Mouse (Mus musculus): ENCODE measurements around the gene Pygm.

The Pygm gene

GRCm38 (mm10) chr19:6384128-6384527 lies at the start of gene Pygm:
Gene Pygm, plus strand, starts transcription at chr19:6384399.
- peak in 1 of 2 experiments; percentile 61 for DNase-seq

DNA sequence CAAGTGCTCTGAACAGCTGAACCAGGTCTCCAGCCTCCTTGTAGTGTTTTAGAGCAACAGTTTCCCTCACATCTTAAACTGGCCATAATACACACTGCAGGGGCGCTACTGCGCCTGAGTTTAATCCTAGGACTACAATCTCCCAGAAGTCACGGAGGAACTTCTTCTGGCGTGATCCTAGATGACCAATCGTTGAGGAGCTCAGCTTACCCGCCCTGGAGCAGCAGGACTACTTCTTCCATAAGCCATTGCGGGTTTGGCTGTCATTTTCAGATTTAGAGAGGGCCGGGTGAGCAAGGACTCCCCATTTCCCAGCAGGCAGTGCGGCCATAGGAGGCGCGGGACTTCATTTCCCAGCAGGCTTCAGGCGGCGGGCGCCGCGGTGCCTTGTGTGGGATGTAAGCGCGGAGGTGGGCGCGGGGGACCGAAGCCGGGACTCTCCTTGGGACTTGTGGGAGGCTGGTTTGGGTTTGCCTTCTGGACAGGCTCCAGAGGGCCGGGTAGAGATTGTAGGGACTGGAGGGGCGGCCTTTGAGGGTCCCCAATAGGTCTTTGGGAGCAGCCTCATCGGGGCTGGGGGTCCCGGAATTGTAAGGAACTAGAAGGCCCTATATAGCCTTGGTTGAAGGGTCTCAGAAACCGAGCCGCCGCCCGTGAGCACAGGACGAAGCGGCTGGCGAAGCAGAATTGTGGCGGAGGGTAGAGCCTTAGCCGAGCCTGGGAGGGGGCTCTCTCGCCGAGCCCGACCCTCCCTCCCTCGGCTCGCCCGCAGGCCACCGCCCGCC lies 49.3 kb upstream of the Pygm start, which contains the start of gene Men1:
TSS of gene Men1 (plus strand) at position 307 of the 785 bp plus-strand sequence.
- DNase-seq, result peak; percentile 93 to 95

- peak; percentile 52 to 61 for DNase-seq
These were observed 48.8 kb upstream of the Pygm start for GRCm38 (mm10) chr19:6335458-6335827.

GRCm38 (mm10) chr19:6336920-6337319 lies 47.3 kb upstream of the Pygm start:
- no peak for DNase-seq

- no peak for DNase-seq
These were observed 46.0 kb upstream of the Pygm start for GRCm38 (mm10) chr19:6338171-6338570.

DNA sequence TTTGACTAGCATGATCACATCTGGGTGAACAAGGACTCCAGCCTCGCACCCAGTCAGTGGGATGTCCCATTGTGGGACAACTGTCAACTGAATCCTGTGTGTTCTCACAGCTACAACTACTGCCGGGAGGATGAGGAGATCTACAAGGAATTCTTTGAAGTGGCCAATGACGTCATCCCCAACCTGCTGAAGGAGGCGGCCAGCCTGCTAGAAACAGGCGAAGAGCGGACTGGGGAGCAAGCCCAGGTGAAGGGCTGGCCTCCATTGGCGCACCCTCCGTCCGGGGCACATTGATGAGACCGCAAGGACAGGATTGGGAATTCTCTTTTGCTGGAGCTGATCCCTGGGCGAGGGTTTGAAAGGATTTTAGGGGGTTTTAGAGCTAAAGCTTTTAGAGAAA lies 45.5 kb upstream of the Pygm start:
- DNase-seq, result no peak

- DNase-seq, result no peak
These were observed 45.0 kb upstream of the Pygm start for GRCm38 (mm10) chr19:6339191-6339590.

GRCm38 (mm10) chr19:6339890-6340504 lies 44.2 kb upstream of the Pygm start:
- no peak for DNase-seq

- peak; percentile 88 to 95 for DNase-seq
These were observed 43.4 kb upstream of the Pygm start, which contains the start of gene Map4k2 for GRCm38 (mm10) chr19:6340524-6341452. Gene Map4k2, plus strand, starts transcription at chr19:6341135.

- no peak for DNase-seq
These were observed 42.6 kb upstream of the Pygm start for GRCm38 (mm10) chr19:6341453-6342077.

GRCm38 (mm10) chr19:6342276-6342933 lies 41.8 kb upstream of the Pygm start:
- DNase-seq, result no peak

DNA sequence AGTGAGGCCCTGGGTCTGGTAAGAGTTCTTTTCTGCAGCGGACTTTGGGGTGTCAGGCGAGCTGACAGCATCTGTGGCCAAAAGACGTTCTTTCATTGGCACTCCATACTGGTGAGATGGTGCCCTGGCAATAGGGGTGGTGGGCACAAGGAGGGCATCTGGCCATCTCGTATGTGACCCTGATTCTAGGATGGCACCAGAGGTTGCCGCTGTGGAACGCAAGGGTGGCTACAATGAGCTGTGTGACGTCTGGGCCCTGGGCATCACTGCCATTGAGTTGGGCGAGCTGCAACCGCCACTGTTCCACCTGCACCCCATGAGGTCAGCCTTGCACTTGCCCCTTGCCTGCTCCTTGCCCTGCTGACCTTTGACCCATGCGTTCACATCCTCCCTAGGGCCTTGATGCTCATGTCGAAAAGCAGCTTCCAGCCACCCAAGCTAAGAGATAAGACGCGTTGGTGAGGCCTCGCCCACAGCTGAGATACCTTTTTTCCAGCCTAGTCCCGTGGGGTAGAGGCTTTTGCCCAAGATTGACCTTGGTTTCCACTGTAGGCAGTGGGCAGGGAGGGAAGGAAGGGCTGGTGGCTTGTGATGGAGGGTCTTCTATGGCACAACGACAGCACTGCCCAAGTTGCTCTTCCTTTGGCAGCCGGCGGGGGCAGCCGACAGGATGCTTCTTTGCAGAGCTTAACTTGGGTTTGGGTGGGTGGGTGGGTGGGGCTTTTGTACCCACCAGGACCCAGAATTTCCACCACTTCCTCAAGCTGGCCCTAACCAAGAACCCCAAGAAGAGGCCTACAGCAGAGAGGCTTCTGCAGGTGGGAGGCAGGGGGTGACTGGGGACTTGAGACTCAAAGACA lies 40.9 kb upstream of the Pygm start:
- DNase-seq, result no peak

GRCm38 (mm10) chr19:6343996-6344395 lies 40.2 kb upstream of the Pygm start:
- DNase-seq, result peak; percentile 46 to 64

DNA sequence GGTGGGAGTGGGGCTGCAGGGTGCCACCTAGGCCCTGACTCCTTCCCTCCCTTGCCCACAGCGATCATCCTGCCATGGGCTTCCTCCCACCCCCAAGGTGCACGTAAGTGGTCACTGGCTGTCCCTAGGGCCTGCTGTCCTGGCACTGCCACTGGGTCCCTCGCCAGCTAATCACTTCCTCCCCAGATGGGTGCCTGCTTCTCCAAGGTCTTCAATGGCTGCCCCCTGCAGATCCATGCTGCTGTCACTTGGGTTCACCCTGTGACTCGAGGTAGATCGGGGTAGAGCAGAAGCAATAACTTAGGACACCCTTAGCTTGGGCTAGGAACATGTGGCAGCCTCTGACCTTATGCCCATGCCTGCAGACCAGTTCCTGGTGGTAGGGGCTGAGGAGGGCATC lies 38.2 kb upstream of the Pygm start:
- no peak for DNase-seq

DNA sequence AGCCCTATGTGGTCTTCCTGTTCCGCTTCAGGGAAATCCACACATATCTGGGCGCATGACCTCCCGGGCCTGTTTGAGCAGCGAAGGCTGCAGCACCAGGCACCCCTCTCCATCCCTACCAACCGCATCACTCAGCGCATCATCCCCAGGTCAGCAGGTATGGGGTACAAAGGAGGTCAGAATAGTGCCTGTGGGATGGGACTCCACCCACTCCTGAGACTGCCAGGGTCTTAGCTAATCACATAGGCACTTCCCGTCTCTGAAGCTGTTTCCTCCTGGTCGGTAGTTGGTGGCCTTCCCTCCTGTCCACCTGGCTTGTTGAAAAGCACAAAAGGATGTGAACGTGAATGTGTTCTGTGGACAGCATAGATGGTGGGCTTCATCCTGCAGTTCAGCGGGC lies 37.5 kb upstream of the Pygm start:
- no peak for DNase-seq

GRCm38 (mm10) chr19:6347615-6348014 lies 36.6 kb upstream of the Pygm start:
- DNase-seq, result no peak

DNA sequence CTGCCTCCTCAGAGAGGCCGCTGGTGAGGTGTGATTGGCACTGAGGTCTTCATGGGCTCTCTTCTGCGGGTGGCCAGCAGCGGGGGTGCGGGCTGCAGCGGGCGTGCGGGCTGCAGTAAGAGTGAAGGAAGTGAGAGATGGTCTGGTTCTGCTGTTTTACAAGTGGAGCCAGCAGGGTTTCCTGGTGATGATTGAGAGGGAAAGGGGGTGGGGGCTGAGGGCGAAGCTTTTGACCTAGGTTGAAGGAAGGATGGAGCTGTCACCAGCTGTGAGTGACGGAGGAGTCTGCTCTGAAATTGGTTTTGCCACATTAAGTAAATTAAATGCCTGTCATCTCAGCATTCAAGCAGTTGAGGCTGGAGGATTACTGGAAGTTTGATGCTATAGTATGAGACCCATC lies 35.5 kb upstream of the Pygm start:
- no peak for DNase-seq

DNA sequence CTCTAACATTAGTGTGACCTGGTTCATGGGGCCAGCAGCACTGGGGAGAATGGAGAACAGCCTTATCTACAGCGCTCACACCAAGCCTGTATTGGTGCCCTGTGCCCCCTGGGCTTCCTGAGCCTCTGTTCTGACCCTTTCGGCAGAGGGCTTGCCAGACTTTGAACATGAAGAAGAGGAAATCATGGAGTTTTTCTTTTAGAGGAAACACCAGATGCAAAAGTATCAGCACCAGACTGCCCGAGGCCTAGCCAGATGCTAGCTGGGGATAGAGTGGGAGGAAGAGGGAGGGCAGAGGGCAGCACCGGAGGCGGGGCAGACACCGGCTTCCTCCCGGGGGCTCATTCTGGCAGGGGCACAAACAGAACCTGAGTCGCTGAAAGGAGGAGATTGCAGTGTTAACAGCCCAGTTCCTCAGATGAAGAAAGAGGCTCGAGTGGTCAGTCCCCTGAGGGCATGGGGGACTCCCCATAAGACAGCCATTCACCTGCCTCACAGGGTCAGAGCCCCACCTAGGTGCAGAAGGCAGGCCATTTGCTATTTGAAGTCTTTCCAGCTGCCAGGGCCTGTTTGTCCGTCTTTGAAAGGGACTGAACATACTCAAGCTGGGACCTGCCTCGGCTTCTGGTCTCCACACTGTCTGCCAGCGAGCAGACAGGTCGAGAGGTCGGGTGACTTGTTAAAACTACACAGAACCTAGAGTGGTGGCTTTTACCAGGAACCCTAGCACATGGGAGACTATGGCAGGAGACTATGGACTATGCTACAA lies 34.8 kb upstream of the Pygm start:
- no peak for DNase-seq

DNA sequence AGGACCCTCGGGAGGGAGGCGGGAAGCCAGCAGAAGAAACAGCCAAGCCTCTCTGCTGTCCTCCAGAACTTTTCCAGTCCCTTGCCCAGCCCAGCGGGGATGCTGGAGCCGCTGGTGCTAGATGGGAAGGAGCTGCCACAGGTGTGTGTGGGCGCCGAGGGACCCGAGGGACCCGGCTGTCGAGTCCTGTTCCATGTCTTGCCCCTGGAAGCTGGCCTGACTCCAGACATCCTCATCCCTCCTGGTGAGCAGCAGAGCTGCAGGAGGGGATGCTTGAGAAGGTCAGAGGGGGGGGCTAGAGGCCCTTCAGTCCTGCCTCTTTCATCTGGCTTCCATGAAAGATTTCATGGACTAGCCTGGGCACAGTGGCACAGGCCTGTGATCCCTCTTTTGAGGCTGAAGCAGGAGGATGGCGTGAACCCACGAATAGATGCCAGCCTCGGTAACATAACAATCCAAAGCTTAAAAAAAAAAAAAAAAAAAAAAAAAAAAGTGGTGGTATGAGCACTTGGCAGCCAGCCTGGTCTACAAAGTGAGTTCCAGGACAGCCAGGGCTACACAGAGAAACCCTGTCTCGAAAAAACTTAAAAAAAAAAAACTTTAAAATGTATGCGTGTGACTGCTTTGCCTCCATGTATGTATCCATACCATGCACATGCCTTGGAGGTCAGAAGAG lies 32.6 kb upstream of the Pygm start:
- DNase-seq, result peak in 1 of 2 experiments; percentile 46

- no peak for DNase-seq
These were observed 32.1 kb upstream of the Pygm start for GRCm38 (mm10) chr19:6352107-6352505.
